Mouse (Mus musculus): Measurements from ENCODE around the gene Htra3.

DNA sequence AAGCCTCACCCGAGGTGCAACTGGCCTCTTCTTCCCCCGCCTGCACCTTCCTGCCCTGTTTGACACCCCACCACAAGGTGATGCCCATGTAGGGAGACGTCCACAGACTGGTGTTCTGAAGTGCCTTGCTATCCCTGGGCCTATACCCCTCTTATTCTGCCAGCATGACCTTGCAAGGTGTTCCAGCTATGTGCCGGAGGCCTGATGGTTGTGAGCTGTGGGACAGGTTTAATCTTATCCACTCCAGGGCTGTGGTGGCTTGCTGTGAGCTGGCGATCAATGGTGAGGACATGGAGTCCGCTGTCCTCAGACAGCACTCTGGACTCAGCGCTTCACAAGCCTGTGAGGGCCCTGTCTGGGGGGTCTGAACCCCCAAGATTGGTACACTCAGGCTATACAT lies 69.2 kb downstream of the Htra3 start:
- TF ChIP-seq CTCF (IDR thresholded peaks at IDR 0.05; ENCODE audit: control insufficient read depth, insufficient read depth, low read length), result no peak
- TF ChIP-seq POLR2A (IDR thresholded peaks at IDR 0.05; ENCODE audit: borderline replicate concordance, control insufficient read depth, low read depth, low read length), result no peak
